ENCODE assay signal across 8 mouse cellular contexts in the genomic region with DNA sequence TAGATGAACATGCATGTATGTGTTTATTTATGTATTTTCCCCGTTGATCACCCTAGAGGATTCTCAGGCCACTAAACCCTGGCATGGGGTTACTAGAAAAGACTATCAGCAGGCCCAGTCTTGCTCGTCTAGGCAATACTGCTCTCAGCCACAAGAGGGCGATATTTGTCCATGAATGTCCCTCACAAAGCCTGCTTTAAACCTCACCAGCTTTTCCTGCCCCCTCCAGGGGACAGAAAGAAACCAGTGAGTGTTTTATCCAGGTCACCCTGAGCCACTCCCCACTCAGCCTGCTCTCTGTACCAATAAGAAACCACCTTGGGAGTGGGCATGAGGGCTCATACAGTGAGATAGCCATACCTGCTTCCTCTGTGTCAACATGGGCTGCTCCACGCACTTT. TPM values are rescaled to one million over a fixed set of nuclear protein-coding genes. Genes with fewer than 3 reads are reported as not detected.
A peak's percentile ranks its signal among the peaks of the same experiment; 100 is the strongest.
DNase-seq lines count a peak whose midpoint lies in the region; ATAC-seq lines count a peak whose summit lies in the region.

No protein-coding gene starts in this region.

- H3K27ac ChIP-seq in embryonic facial prominence, embryonic 13.5 days, result no peak overlapping the region
- H3K27ac ChIP-seq in limb, embryonic 12.5 days, result peak overlapping the region; percentile 53; the same call in 1 of the 2 replicates
- H3K27ac ChIP-seq in midbrain, embryonic 16.5 days (ENCODE audit: low read length), result no peak overlapping the region

- H3K9ac ChIP-seq in embryonic facial prominence, embryonic 13.5 days, result peak overlapping the region; percentile 46; the same call in 1 of the 2 replicates
- H3K9ac ChIP-seq in limb, embryonic 12.5 days (replicated peaks), result no peak overlapping the region
- peak overlapping the region; percentile 33; the same call in 1 of the 2 replicates for H3K9ac ChIP-seq in midbrain, embryonic 16.5 days (ENCODE audit: low read depth, low read length)

- DNase-seq in 416B (ENCODE audit: low read depth), result peak; percentile 86
- peak; percentile 52 to 62 for DNase-seq in adrenal gland, postnatal 4 days (ENCODE audit: low spot score in 2 of 2)
- DNase-seq in heart, adult 9 months (ENCODE audit: low spot score in 2 of 2), result peak; percentile 54 to 76
- peak; percentile 76 to 90 for DNase-seq in kidney, adult 8-10 months
- peak; percentile 79 to 87 for DNase-seq in spleen, postnatal 10 days (ENCODE audit: low spot score in 2 of 2)

- H3K4me1 ChIP-seq in embryonic facial prominence, embryonic 13.5 days, result peaks cover 5% of the 10 kb centered on the region
- peaks cover 5% of the 10 kb centered on the region; the same call in 1 of the 2 replicates for H3K4me1 ChIP-seq in limb, embryonic 12.5 days (replicated peaks)
- H3K4me1 ChIP-seq in midbrain, embryonic 16.5 days (ENCODE audit: control insufficient read depth, insufficient read depth, low read length), result no peaks in the 10 kb centered on the region

- WGBS in embryonic facial prominence, embryonic 13.5 days, result 17% methylated on average over 4 of the region's 4 CpGs
- 20% methylated on average over 4 of the region's 4 CpGs for WGBS in limb, embryonic 12.5 days
- WGBS in midbrain, embryonic 16.5 days, result 23% methylated on average over 4 of the region's 4 CpGs

- peaks cover 23% of the 10 kb centered on the region for H3K36me3 ChIP-seq in embryonic facial prominence, embryonic 13.5 days
- H3K36me3 ChIP-seq in limb, embryonic 12.5 days, result peaks cover 17% of the 10 kb centered on the region
- 0 out of 2 replicates have a peak, but pooled peaks cover 3% of the 10 kb centered on the region for H3K36me3 ChIP-seq in midbrain, embryonic 16.5 days (ENCODE audit: control insufficient read depth, insufficient read depth, low read length)

- no peak overlapping the region for H3K4me3 ChIP-seq in embryonic facial prominence, embryonic 13.5 days
- no peak overlapping the region for H3K4me3 ChIP-seq in limb, embryonic 12.5 days (replicated peaks)
- no peak overlapping the region for H3K4me3 ChIP-seq in midbrain, embryonic 16.5 days (ENCODE audit: low read depth, low read length)

- H3K9me3 ChIP-seq in embryonic facial prominence, embryonic 13.5 days, result no peaks in the 10 kb centered on the region
- H3K9me3 ChIP-seq in limb, embryonic 12.5 days, result no peaks in the 10 kb centered on the region
- H3K9me3 ChIP-seq in midbrain, embryonic 16.5 days (replicated peaks; ENCODE audit: control insufficient read depth, low read length, poor library complexity, severe bottlenecking), result no peaks in the 10 kb centered on the region

- no peaks in the 10 kb centered on the region for H3K27me3 ChIP-seq in embryonic facial prominence, embryonic 13.5 days
- no peaks in the 10 kb centered on the region for H3K27me3 ChIP-seq in limb, embryonic 12.5 days
- no peaks in the 10 kb centered on the region for H3K27me3 ChIP-seq in midbrain, embryonic 16.5 days (ENCODE audit: control insufficient read depth, insufficient read depth, low read depth, low read length)

- ATAC-seq in embryonic facial prominence, embryonic 13.5 days (ENCODE audit: insufficient number of reproducible peaks, insufficient read depth, low FRiP score, low TSS enrichment, low read depth), result peak; percentile 63; the same call in 1 of the 2 replicates
- ATAC-seq in limb, embryonic 12.5 days (ENCODE audit: insufficient number of reproducible peaks, insufficient read depth, low FRiP score, low TSS enrichment, low read depth), result no peak; the same call in 1 of the 2 replicates
- peak; percentile 80 for ATAC-seq in midbrain, embryonic 16.5 days

- H3K4me2 ChIP-seq in embryonic facial prominence, embryonic 13.5 days, result no peak overlapping the region
- no peak overlapping the region for H3K4me2 ChIP-seq in limb, embryonic 12.5 days
- no peak overlapping the region for H3K4me2 ChIP-seq in midbrain, embryonic 16.5 days (ENCODE audit: low read length)

RNA-seq across cellular contexts. Expression of a gene that starts 21.1 kb away (rescaled TPM):
- total RNA-seq in adrenal gland, postnatal 4 days (2021), result 10 to 100 TPM; 33.6 to 38.2 TPM
- 67.4 and 70.2 TPM in 2 replicates for polyA plus RNA-seq in embryonic facial prominence, embryonic 13.5 days (2015; fragmentation: Nextera tagmentation; extraction: Ambion mirVana)
- 65.7 and 69.8 TPM in 2 replicates for polyA plus RNA-seq in limb, embryonic 12.5 days (2016; fragmentation: Nextera tagmentation; extraction: Ambion mirVana)
- polyA plus RNA-seq in midbrain, embryonic 16.5 days (2015; fragmentation: Nextera tagmentation; extraction: Ambion mirVana), result 133 and 134 TPM in 2 replicates

RNA-seq across cellular contexts. Expression of a gene that starts 24.0 kb away (rescaled TPM):
- 100 to 1,000 TPM; 211 to 213 TPM for total RNA-seq in adrenal gland, postnatal 4 days (2021)
- 265 and 282 TPM in 2 replicates for polyA plus RNA-seq in embryonic facial prominence, embryonic 13.5 days (2015; fragmentation: Nextera tagmentation; extraction: Ambion mirVana)
- polyA plus RNA-seq in limb, embryonic 12.5 days (2016; fragmentation: Nextera tagmentation; extraction: Ambion mirVana), result 263 and 269 TPM in 2 replicates
- polyA plus RNA-seq in midbrain, embryonic 16.5 days (2015; fragmentation: Nextera tagmentation; extraction: Ambion mirVana), result 346 and 355 TPM in 2 replicates

RNA-seq across cellular contexts. Expression of a gene that starts 37.3 kb away (rescaled TPM):
- total RNA-seq in adrenal gland, postnatal 4 days (2021), result 10 to 100 TPM; 11.1 to 13.4 TPM
- polyA plus RNA-seq in embryonic facial prominence, embryonic 13.5 days (2015; fragmentation: Nextera tagmentation; extraction: Ambion mirVana), result 0.44 and 0.61 TPM in 2 replicates
- 0.10 and 0.36 TPM in 2 replicates for polyA plus RNA-seq in limb, embryonic 12.5 days (2016; fragmentation: Nextera tagmentation; extraction: Ambion mirVana)
- 0.15 and 0.30 TPM in 2 replicates for polyA plus RNA-seq in midbrain, embryonic 16.5 days (2015; fragmentation: Nextera tagmentation; extraction: Ambion mirVana)

RNA-seq across cellular contexts. Expression of a gene that starts 46.1 kb away (rescaled TPM):
- 10 to 100 TPM; 17.5 to 22.3 TPM for total RNA-seq in adrenal gland, postnatal 4 days (2021)
- polyA plus RNA-seq in embryonic facial prominence, embryonic 13.5 days (2015; fragmentation: Nextera tagmentation; extraction: Ambion mirVana), result 273 and 319 TPM in 2 replicates
- polyA plus RNA-seq in limb, embryonic 12.5 days (2016; fragmentation: Nextera tagmentation; extraction: Ambion mirVana), result 145 and 155 TPM in 2 replicates
- polyA plus RNA-seq in midbrain, embryonic 16.5 days (2015; fragmentation: Nextera tagmentation; extraction: Ambion mirVana), result 22.1 and 24.4 TPM in 2 replicates

RNA-seq across cellular contexts. Expression of a gene that starts 57.7 kb away (rescaled TPM):
- 10 to 100 TPM; 60.4 to 64.7 TPM for total RNA-seq in adrenal gland, postnatal 4 days (2021)
- polyA plus RNA-seq in embryonic facial prominence, embryonic 13.5 days (2015; fragmentation: Nextera tagmentation; extraction: Ambion mirVana), result 49.0 and 62.4 TPM in 2 replicates
- 39.5 and 42.3 TPM in 2 replicates for polyA plus RNA-seq in limb, embryonic 12.5 days (2016; fragmentation: Nextera tagmentation; extraction: Ambion mirVana)
- polyA plus RNA-seq in midbrain, embryonic 16.5 days (2015; fragmentation: Nextera tagmentation; extraction: Ambion mirVana), result 34.7 and 37.9 TPM in 2 replicates
